Mouse (Mus musculus) ES-CJ7 (cell line): ENCODE data around the gene Adrm1.

ENCODE experiments used
- DNase-seq: peaks from one replicate; pipeline ENCODE4 v3.0.0; 2011; ENCODE audit warnings: low read depth, low spot score

The Adrm1 gene

GRCm38 (mm10) chr2:180184752-180185109, 13.4 kb downstream of the Adrm1 start:
- no peak for DNase-seq

- DNase-seq: no peak
Measured at GRCm38 (mm10) chr2:180185686-180186085, 14.4 kb downstream of the Adrm1 start.

- no peak for DNase-seq
Measured at GRCm38 (mm10) chr2:180187362-180187761, 16.1 kb downstream of the Adrm1 start.

- DNase-seq: peak; percentile 73
Measured at GRCm38 (mm10) chr2:180196610-180197322, 25.5 kb downstream of the Adrm1 start.

GRCm38 (mm10) chr2:180197323-180198037, 26.2 kb downstream of the Adrm1 start:
- no peak for DNase-seq

GRCm38 (mm10) chr2:180198782-180199181, 27.5 kb downstream of the Adrm1 start:
- no peak for DNase-seq

GRCm38 (mm10) chr2:180200681-180201080, 29.4 kb downstream of the Adrm1 start:
- DNase-seq: no peak

- no peak for DNase-seq
Measured at GRCm38 (mm10) chr2:180201303-180201702, 30.0 kb downstream of the Adrm1 start.

GRCm38 (mm10) chr2:180202263-180202662, 31.0 kb downstream of the Adrm1 start:
- no peak for DNase-seq

- no peak for DNase-seq
Measured at GRCm38 (mm10) chr2:180202805-180203204, 31.5 kb downstream of the Adrm1 start.

GRCm38 (mm10) chr2:180204501-180204900, 33.2 kb downstream of the Adrm1 start:
- no peak for DNase-seq

GRCm38 (mm10) chr2:180205083-180205955, 34.0 kb downstream of the Adrm1 start:
- no peak for DNase-seq

GRCm38 (mm10) chr2:180205956-180206280, 34.6 kb downstream of the Adrm1 start:
- DNase-seq: no peak

- peak; percentile 75 for DNase-seq
Measured at GRCm38 (mm10) chr2:180207840-180208239, 36.6 kb downstream of the Adrm1 start.

GRCm38 (mm10) chr2:180208976-180209375, 37.7 kb downstream of the Adrm1 start:
- DNase-seq: no peak

- DNase-seq: peak; percentile 46
Measured at GRCm38 (mm10) chr2:180212255-180212654, 41.0 kb downstream of the Adrm1 start.

- no peak for DNase-seq
Measured at GRCm38 (mm10) chr2:180214352-180214978, 43.2 kb downstream of the Adrm1 start.

GRCm38 (mm10) chr2:180215011-180215461, 43.8 kb downstream of the Adrm1 start:
- no peak for DNase-seq

- DNase-seq: no peak
Measured at GRCm38 (mm10) chr2:180215951-180216350, 44.7 kb downstream of the Adrm1 start.

GRCm38 (mm10) chr2:180216921-180217320, 45.6 kb downstream of the Adrm1 start:
- DNase-seq: no peak

GRCm38 (mm10) chr2:180217587-180217986, 46.3 kb downstream of the Adrm1 start:
- DNase-seq: no peak

GRCm38 (mm10) chr2:180218241-180218640, 47.0 kb downstream of the Adrm1 start:
- DNase-seq: no peak
